Mouse (Mus musculus) heart, embryonic 11.5 days (tissue): ENCODE data around the gene Fam83e. TPM values are rescaled to one million over a fixed set of nuclear protein-coding genes. Genes with fewer than 3 reads are reported as not detected.

Experiments used
- ATAC-seq: fragments of 200-750 bp; cut with Nextera tagmentation; replicated peaks from 2 replicates; pipeline ENCODE4 v1.8.0; 2017; ENCODE audit warnings: moderate library complexity; ENCODE audit not compliant: insufficient number of reproducible peaks, low FRiP score, low TSS enrichment
- H3K27ac ChIP-seq: fragments of 300-500 bp; sonication (generic); 2 replicates; pipeline ENCODE4 v1.5.1; 2014; ENCODE audit warnings: mild to moderate bottlenecking, low read depth, low read length
- H3K27me3 ChIP-seq: fragments of 300-500 bp; sonication (generic); 2 replicates; pipeline ENCODE4 v1.6.1; 2014; ENCODE audit warnings: mild to moderate bottlenecking, low read length, mixed read lengths; ENCODE audit not compliant: control insufficient read depth, insufficient read depth
- H3K36me3 ChIP-seq: fragments of 300-500 bp; sonication (generic); 2 replicates; pipeline ENCODE4 v1.6.1; 2014; ENCODE audit warnings: mild to moderate bottlenecking, low read length, moderate library complexity, mixed read lengths; ENCODE audit not compliant: control insufficient read depth, insufficient read depth
- H3K4me1 ChIP-seq: fragments of 300-500 bp; sonication (generic); 2 replicates; pipeline ENCODE4 v1.6.1; 2014; ENCODE audit warnings: low read length; ENCODE audit not compliant: control insufficient read depth, insufficient read depth
- H3K4me2 ChIP-seq: fragments of 300-500 bp; sonication (generic); 2 replicates; pipeline ENCODE4 v1.6.1; 2014; ENCODE audit warnings: mild to moderate bottlenecking, moderate library complexity
- H3K4me3 ChIP-seq: fragments of 300-500 bp; sonication (generic); 2 replicates; pipeline ENCODE4 v1.5.1; 2014; ENCODE audit warnings: low read depth, low read length
- H3K9ac ChIP-seq: fragments of 300-500 bp; sonication (generic); 2 replicates; pipeline ENCODE4 v1.6.1; 2014; ENCODE audit warnings: mild to moderate bottlenecking, low read depth, low read length, moderate library complexity
- H3K9me3 ChIP-seq: fragments of 300-500 bp; sonication (generic); replicated peaks from 2 replicates; pipeline ENCODE4 v1.6.1; 2016; ENCODE audit warnings: low read length; ENCODE audit not compliant: control insufficient read depth
- WGBS: fragments of 180-500 bp; shearing (Covaris S2); extraction: QIAGEN DNeasy Blood & Tissue Kit; methylation state at CpG from one replicate; pipeline ENCODE4 v1.1.7; 2014; ENCODE audit not compliant: insufficient replicate concordance; 5-methylcytosine and 5-hydroxymethylcytosine counted together
- polyA plus RNA-seq: library from polyadenylated mRNA; unstranded; fragments of >200 nt; fragmentation: Nextera tagmentation; extraction: Ambion mirVana; gene quantifications from 2 replicates; pipeline ENCODE4 v1.2.1, GENCODE M21; 2014

The Fam83e gene
- polyA plus RNA-seq, 1 experiment from 2014 or later = 0.67 TPM

DNA sequence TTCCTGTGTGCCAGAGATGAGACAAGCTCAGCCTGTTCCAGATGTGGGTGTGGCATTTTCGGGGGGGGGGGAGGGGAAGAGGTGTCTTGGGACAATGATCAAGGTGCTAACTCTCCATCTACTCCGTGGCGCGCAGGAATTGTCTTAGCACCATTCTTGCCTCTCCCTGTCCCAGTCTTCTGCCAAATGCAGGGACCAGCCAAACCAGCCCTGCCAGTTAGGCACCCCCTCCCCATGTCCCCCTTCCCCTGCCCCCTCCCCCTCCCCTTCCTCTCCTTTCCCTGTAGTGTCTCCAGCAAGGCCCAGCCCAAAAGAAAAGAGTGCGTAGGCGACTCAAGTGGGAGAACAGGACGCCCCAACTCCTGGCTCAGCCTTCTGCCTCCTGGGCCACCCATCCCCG, 45.8 kb downstream of the Fam83e start:
- H3K4me3 ChIP-seq = no peak overlapping the region
- 59% methylated on average over 7 of the region's 8 CpGs for whole genome bisulfite sequencing
- H3K27me3 ChIP-seq = peaks cover 5% of the 10 kb centered on the region; the same call in 1 of the 2 replicates
- no peak overlapping the region for H3K27ac ChIP-seq
- no peak overlapping the region for H3K9ac ChIP-seq
- no peaks in the 10 kb centered on the region for H3K36me3 ChIP-seq
- no peak for ATAC-seq
- H3K9me3 ChIP-seq = no peaks in the 10 kb centered on the region
- no peaks in the 10 kb centered on the region; the same call in 1 of the 2 replicates for H3K4me1 ChIP-seq
- H3K4me2 ChIP-seq = no peak overlapping the region

GRCm38 (mm10) chr7:45767500-45767899, 46.5 kb downstream of the Fam83e start:
- H3K36me3 ChIP-seq = no peaks in the 10 kb centered on the region
- no peak overlapping the region for H3K27ac ChIP-seq
- 80% methylated on average over 6 of the region's 6 CpGs for WGBS

DNA sequence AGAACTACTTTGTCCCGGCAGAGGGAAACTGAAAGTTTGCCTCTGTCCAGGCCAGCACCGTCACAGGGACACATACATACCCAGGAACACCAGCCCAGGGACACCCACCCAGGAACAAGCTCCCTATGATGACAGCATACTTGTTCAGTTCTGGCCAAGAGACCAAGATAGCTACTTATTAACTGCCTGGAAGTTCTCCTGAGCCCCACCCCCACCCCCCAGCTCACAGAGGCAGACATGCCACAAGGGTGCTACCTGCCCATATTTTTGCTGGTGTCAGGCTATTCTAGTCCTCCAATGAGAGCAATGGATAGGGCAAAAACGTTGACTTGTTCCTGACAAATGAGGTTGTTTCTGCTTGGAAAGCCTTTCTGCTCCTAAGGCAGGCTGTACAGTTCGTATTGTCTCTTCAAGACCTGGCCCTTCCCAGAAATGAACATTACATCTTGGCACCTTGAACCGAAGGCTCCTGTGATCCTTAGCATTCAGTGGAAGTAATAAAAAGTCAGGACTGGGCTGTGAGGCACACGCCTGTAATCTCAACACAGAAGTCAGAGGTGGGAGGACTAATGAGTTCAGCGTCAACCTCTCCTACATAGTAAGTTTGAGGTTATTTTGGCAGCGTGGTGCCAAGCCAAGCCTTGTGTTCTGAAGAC, 49.5 kb downstream of the Fam83e start:
- 64% methylated on average over 8 of the region's 8 CpGs for WGBS
- no peak overlapping the region for H3K9ac ChIP-seq
- H3K4me3 ChIP-seq = no peak overlapping the region
- H3K27me3 ChIP-seq = peaks cover 8% of the 10 kb centered on the region
- no peak for ATAC-seq
- H3K36me3 ChIP-seq = no peaks in the 10 kb centered on the region
- H3K9me3 ChIP-seq = no peaks in the 10 kb centered on the region
- H3K4me2 ChIP-seq = no peak overlapping the region
- H3K4me1 ChIP-seq = no peaks in the 10 kb centered on the region; the same call in 1 of the 2 replicates
- H3K27ac ChIP-seq = no peak overlapping the region

More at GRCm38 (mm10) chr7:45767500-45767899, 46.5 kb downstream of the Fam83e start:
- Histone ChIP-seq H3K4me2 (no peak overlapping the region), H3K27me3 (peaks cover 5% of the 10 kb centered on the region; the same call in 1 of the 2 replicates), H3K9ac (no peak overlapping the region), H3K4me3 (no peak overlapping the region), H3K9me3 (no peaks in the 10 kb centered on the region), H3K4me1 (no peaks in the 10 kb centered on the region; the same call in 1 of the 2 replicates)
- no peak for ATAC-seq

- H3K36me3 ChIP-seq = no peaks in the 10 kb centered on the region
- WGBS = 56% methylated on average over 4 of the region's 4 CpGs
- H3K4me1 ChIP-seq = no peaks in the 10 kb centered on the region
- no peaks in the 10 kb centered on the region for H3K9me3 ChIP-seq
- no peak for ATAC-seq
- peaks cover 4% of the 10 kb centered on the region; the same call in 1 of the 2 replicates for H3K27me3 ChIP-seq
- H3K4me2 ChIP-seq = no peak overlapping the region
- H3K9ac ChIP-seq = no peak overlapping the region
- H3K27ac ChIP-seq = no peak overlapping the region
- no peak overlapping the region for H3K4me3 ChIP-seq
Measured at GRCm38 (mm10) chr7:45771101-45771500, 50.1 kb downstream of the Fam83e start.

- Histone ChIP-seq H3K9me3 (no peaks in the 10 kb centered on the region), H3K27ac (no peak overlapping the region), H3K9ac (no peak overlapping the region), H3K36me3 (no peaks in the 10 kb centered on the region), H3K4me1 (no peaks in the 10 kb centered on the region), H3K4me3 (no peak overlapping the region), H3K4me2 (no peak overlapping the region), H3K27me3 (peaks cover 15% of the 10 kb centered on the region)
- WGBS = 69% methylated on average over 7 of the region's 7 CpGs
- ATAC-seq = no peak
Measured at GRCm38 (mm10) chr7:45775237-45775636, 54.2 kb downstream of the Fam83e start.

Other genes starting within 250 kb of the Fam83e start
- gene Tulp2, start 239.3 kb upstream of the Fam83e start, polyA plus RNA-seq = 1.5 and 2.2 TPM in 2 replicates
- gene Gm45808, start 234.4 kb upstream of the Fam83e start, polyA plus RNA-seq = not detected in 2 replicates
- gene Dhdh, start 232.4 kb upstream of the Fam83e start, polyA plus RNA-seq = 4.6 and 4.9 TPM in 2 replicates
- 165 and 186 TPM in 2 replicates for gene Nucb1, start 210.8 kb upstream of the Fam83e start, polyA plus RNA-seq
- 28.5 and 28.8 TPM in 2 replicates for gene Ppp1r15a, start 194.9 kb upstream of the Fam83e start, polyA plus RNA-seq
- 1.1 TPM in 2 replicates for gene Plekha4, start 194.9 kb upstream of the Fam83e start, polyA plus RNA-seq
- 0.31 and 1.5 TPM in 2 replicates for gene Hsd17b14, start 166.3 kb upstream of the Fam83e start, polyA plus RNA-seq
- gene Bcat2, start 151.1 kb upstream of the Fam83e start, polyA plus RNA-seq = 69.1 and 73.2 TPM in 2 replicates
- not detected in 2 replicates for gene Fgf21, start 105.7 kb upstream of the Fam83e start, polyA plus RNA-seq
- gene Fut1, start 103.9 kb upstream of the Fam83e start, polyA plus RNA-seq = not detected in 2 replicates
- 0.34 and 0.35 TPM in 2 replicates for gene Izumo1, start 99.4 kb upstream of the Fam83e start, polyA plus RNA-seq
- gene Rasip1, start 93.7 kb upstream of the Fam83e start, polyA plus RNA-seq = 13.9 and 14.5 TPM in 2 replicates
- gene Mamstr, start 81.2 kb upstream of the Fam83e start, polyA plus RNA-seq = 3.4 and 4.0 TPM in 2 replicates
- gene Fut2, start 54.8 kb upstream of the Fam83e start, polyA plus RNA-seq = 0.56 and 1.0 TPM in 2 replicates
- not detected in 2 replicates for gene Ntn5, start 37.2 kb upstream of the Fam83e start, polyA plus RNA-seq
- 0.24 and 0.99 TPM in 2 replicates for gene Sec1, start 26.8 kb upstream of the Fam83e start, polyA plus RNA-seq
- gene Car11, start 21.4 kb upstream of the Fam83e start, polyA plus RNA-seq = 3.3 and 5.5 TPM in 2 replicates
- gene Dbp, start 16.1 kb upstream of the Fam83e start, polyA plus RNA-seq = 3.3 and 3.5 TPM in 2 replicates
- 764 and 836 TPM in 2 replicates for gene Rpl18, start 5.8 kb upstream of the Fam83e start, polyA plus RNA-seq
- 13.2 and 17.3 TPM in 2 replicates for gene Sphk2, start 3.2 kb upstream of the Fam83e start, polyA plus RNA-seq
- gene Spaca4, start 4.6 kb downstream of the Fam83e start, polyA plus RNA-seq = not detected in 2 replicates
- gene Lmtk3, start 62.5 kb downstream of the Fam83e start, polyA plus RNA-seq = 0.41 and 1.1 TPM in 2 replicates
- 0.27 and 0.33 TPM in 2 replicates for gene Sult2b1, start 63.5 kb downstream of the Fam83e start, polyA plus RNA-seq
- gene Cyth2, start 93.4 kb downstream of the Fam83e start, polyA plus RNA-seq = 89.7 and 104 TPM in 2 replicates
- 0.39 and 1.0 TPM in 2 replicates for gene Kcnj14, start 103.6 kb downstream of the Fam83e start, polyA plus RNA-seq
- gene Grwd1, start 109.7 kb downstream of the Fam83e start, polyA plus RNA-seq = 48.7 and 49.8 TPM in 2 replicates
- 76.0 and 115 TPM in 2 replicates for gene Kdelr1, start 151.6 kb downstream of the Fam83e start, polyA plus RNA-seq
- 0.11 TPM in 2 replicates for gene Grin2d, start 157.2 kb downstream of the Fam83e start, polyA plus RNA-seq
- gene Syngr4, start 175.5 kb downstream of the Fam83e start, polyA plus RNA-seq = 0.54 and 1.3 TPM in 2 replicates
- gene Tmem143, start 175.7 kb downstream of the Fam83e start, polyA plus RNA-seq = 5.5 and 5.8 TPM in 2 replicates
- 62.4 and 65.3 TPM in 2 replicates for gene Emp3, start 200.2 kb downstream of the Fam83e start, polyA plus RNA-seq
- gene Ccdc114, start 202.9 kb downstream of the Fam83e start, polyA plus RNA-seq = 2.0 and 3.4 TPM in 2 replicates